Mouse (Mus musculus) bone marrow, adult 2 months (tissue): Measurements from ENCODE around the gene Macrod2. TPM values are rescaled to one million over a fixed set of nuclear protein-coding genes. Genes with fewer than 3 reads are reported as not detected.

Source experiments
- H3K27ac ChIP-seq: fragments of 200-500 bp; 2 replicates; pipeline ENCODE4 v1.5.1; 2012; ENCODE audit warnings: low read depth, mild to moderate bottlenecking, control low read depth, inconsistent platforms, low read length; ENCODE audit not compliant: control insufficient read depth, poor library complexity, insufficient read depth
- H3K4me1 ChIP-seq: fragments of 200-500 bp; 2 replicates; pipeline ENCODE4 v1.6.1; 2011; ENCODE audit warnings: low read length; ENCODE audit not compliant: control insufficient read depth, insufficient read depth
- H3K4me3 ChIP-seq: fragments of 200-500 bp; replicated peaks from 2 replicates; pipeline ENCODE3; 2011; ENCODE audit warnings: mild to moderate bottlenecking, low read depth, low read length, control low read depth; ENCODE audit not compliant: control insufficient read depth
- CTCF ChIP-seq: fragments of 200-500 bp; IDR thresholded peaks from 2 replicates; pipeline ENCODE4 v1.5.1; 2011; ENCODE audit warnings: low read length, control low read depth; ENCODE audit not compliant: control insufficient read depth, insufficient read depth
- POLR2A ChIP-seq: fragments of 200-500 bp; IDR thresholded peaks from 2 replicates; pipeline ENCODE4 v1.6.1; 2011; ENCODE audit warnings: low read depth, mild to moderate bottlenecking, control low read depth, low read length, borderline replicate concordance; ENCODE audit not compliant: control insufficient read depth
- WGBS: fragments of 180-500 bp; shearing (Covaris S2); methylation state at CpG from one replicate; pipeline ENCODE4 v1.1.7; 2018; 5-methylcytosine and 5-hydroxymethylcytosine counted together
- polyA plus RNA-seq: library from polyadenylated mRNA; stranded (reverse); fragments of >200 nt; gene quantifications from 2 replicates; pipeline ENCODE4 v1.2.4, GENCODE M21; 2011; ENCODE audit warnings: low replicate concordance; ENCODE audit not compliant: missing spikeins, insufficient read depth, insufficient read length

The Macrod2 gene
- polyA plus RNA-seq, 1 experiment = 2.8 TPM

GRCm38 (mm10) chr2:140819391-140820120 lies 424.4 kb downstream of the Macrod2 start:
- Histone ChIP-seq H3K27ac (no peak overlapping the region), H3K4me3 (no peak overlapping the region), H3K4me1 (no peaks in the 10 kb centered on the region)
- WGBS = 1% methylated on average over 2 of the region's 2 CpGs
- TF ChIP-seq CTCF (no peak), POLR2A (no peak)

DNA sequence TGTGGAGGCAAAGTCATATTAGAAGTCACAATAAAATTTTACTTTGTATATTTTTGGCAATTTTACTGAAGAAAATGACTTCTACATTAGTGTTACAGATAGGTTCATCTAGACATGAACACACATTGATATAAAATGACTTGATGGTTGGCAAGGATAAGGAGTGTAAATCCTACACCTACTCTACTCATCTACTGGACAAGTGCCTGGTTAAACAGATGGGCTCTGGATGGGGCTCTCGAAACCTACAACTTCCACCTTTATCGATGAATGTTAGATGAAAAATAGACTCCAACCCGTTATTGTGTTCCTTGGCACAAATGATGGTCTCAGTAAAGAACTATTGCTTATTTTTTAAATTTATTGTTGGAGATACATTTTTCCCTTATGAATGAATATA lies 427.3 kb downstream of the Macrod2 start:
- Histone ChIP-seq H3K4me3 (no peak overlapping the region), H3K4me1 (no peaks in the 10 kb centered on the region), H3K27ac (no peak overlapping the region)
- no peak for TF ChIP-seq CTCF
- TF ChIP-seq POLR2A = no peak
- 85% methylated on average over 3 of the region's 3 CpGs for WGBS

DNA sequence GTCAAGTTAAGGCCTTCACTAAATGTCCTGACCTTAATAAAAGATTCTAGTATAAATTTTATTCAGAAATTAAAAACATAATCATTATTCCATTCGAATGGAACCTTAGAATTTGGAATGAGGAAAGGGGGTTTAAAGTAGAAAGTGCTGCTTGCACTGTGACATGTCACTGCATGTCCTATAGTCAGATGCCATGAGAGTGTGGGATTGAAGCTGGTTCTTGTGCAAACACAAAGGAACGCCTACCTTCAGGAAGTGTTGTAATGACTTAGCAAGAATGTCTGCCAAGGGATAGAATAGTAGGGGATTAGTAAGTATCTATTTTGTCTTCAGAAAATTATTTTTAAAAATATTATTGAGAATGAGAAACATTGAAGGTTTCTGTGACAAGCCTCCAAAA lies 431.1 kb downstream of the Macrod2 start:
- TF ChIP-seq POLR2A (no peak), CTCF (no peak)
- Histone ChIP-seq H3K4me3 (no peak overlapping the region), H3K27ac (no peak overlapping the region), H3K4me1 (no peaks in the 10 kb centered on the region)
- WGBS = 39% methylated on average over 2 of the region's 2 CpGs

DNA sequence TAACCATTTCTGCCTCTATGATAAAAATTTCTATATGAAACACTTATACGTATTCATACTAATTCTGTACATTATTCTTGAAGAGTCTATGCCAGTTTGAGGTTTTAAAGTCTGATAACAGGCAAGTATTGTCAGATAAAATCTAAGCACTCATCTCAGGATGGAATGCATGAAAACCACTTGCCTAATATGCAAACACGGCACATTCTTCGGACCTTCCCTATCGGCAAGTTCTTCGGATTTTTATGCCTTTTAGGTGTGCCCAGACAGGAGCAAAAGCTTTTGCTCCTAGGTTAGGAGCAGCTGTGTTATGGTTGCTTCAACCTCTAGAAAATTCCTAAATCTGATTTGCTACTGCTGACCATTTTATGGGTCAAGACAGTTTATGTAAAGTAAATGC lies 433.8 kb downstream of the Macrod2 start:
- 89% methylated on average over 5 of the region's 5 CpGs for WGBS
- Histone ChIP-seq H3K27ac (no peak overlapping the region), H3K4me3 (no peak overlapping the region), H3K4me1 (no peaks in the 10 kb centered on the region)
- no peak for TF ChIP-seq POLR2A
- no peak for TF ChIP-seq CTCF

- Histone ChIP-seq H3K4me3 (no peak overlapping the region), H3K27ac (no peak overlapping the region), H3K4me1 (no peaks in the 10 kb centered on the region)
- WGBS = 73% methylated on average over 3 of the region's 3 CpGs
- TF ChIP-seq CTCF (no peak), POLR2A (no peak)
Measured at GRCm38 (mm10) chr2:140830086-140830485, 435.0 kb downstream of the Macrod2 start.

DNA sequence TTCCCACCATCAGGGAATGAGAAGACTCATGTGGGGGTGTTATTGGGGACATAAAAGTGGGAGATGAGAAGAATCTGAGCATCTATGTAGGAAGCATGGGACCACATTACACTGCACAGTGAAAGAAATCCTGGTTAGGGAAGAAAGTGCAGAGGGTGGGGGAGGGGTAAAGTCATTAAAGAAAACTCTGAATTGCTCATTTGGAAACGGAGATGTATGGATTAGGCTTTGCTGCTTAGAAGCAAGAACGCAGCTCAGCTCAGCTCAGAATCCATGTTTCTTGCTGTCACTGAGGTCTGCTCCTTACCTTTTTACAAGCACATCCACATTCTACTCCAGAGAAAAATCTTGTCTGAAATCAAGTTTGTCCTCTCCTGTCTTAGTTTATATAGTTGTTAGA lies 444.3 kb downstream of the Macrod2 start:
- TF ChIP-seq POLR2A (no peak), CTCF (no peak)
- Histone ChIP-seq H3K4me3 (no peak overlapping the region), H3K4me1 (no peaks in the 10 kb centered on the region), H3K27ac (no peak overlapping the region)
- 72% methylated on average over 2 of the region's 2 CpGs for WGBS

DNA sequence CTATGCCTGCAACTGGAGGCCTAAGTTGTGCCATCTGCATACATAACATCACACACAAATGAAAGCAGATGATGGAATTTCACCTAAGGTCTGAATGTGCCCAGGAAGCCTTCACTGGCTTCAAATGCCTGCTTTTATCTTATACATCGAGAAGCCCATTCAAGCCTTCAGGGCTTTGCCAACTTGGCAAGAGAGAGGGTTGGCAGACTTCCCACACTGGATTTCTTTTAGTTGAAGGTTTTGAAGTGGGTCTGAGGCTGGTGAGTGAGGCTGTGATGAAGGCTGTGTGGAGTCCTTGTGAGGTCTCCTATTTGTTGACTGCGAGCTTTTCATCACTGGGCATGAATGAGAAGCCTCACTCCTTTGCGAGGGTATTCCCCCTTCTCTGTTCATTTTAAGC lies 444.8 kb downstream of the Macrod2 start:
- TF ChIP-seq CTCF (no peak), POLR2A (no peak)
- Histone ChIP-seq H3K4me1 (no peaks in the 10 kb centered on the region), H3K4me3 (no peak overlapping the region), H3K27ac (no peak overlapping the region)
- 66% methylated on average over 3 of the region's 3 CpGs for WGBS

- no peak for TF ChIP-seq POLR2A
- TF ChIP-seq CTCF = no peak
- Histone ChIP-seq H3K4me1 (no peaks in the 10 kb centered on the region), H3K4me3 (no peak overlapping the region), H3K27ac (no peak overlapping the region)
- 5% methylated on average over 5 of the region's 5 CpGs for WGBS
Measured at GRCm38 (mm10) chr2:140844030-140844429, 448.9 kb downstream of the Macrod2 start.
